Mouse (Mus musculus) olfactory bulb, adult 2 months (tissue): ENCODE data around the gene Srsf5.

Source experiments
- CTCF ChIP-seq: fragments of 200-500 bp; IDR thresholded peaks from 2 replicates; pipeline ENCODE4 v1.5.1; 2012; ENCODE audit warnings: low read depth, mild to moderate bottlenecking, low read length, moderate library complexity; ENCODE audit not compliant: insufficient read depth
- POLR2A ChIP-seq: fragments of 200-500 bp; IDR thresholded peaks from 2 replicates; pipeline ENCODE4 v1.6.1; 2012; ENCODE audit warnings: mild to moderate bottlenecking, low read depth, low read length, moderate library complexity; ENCODE audit not compliant: insufficient read depth

DNA sequence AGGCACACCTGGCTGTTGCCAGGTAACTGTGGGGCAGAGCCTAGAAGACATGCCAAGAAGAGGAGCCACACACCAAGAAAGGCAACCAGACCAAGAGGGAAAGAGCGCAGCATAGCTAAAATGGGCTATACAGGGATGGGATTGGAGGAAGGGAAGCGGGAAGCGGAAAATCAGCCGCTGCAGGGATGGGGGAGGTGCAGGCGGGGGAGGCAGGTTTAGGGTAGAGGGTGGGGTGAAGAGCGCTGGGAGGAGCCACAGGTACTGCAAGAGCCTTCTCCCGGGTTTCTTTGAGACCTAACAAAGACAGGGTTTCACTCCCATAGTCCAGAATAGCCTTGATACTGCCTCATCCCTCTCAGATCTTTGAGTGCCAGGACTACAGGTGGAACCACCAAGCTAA is 22.4 kb upstream of the Srsf5 start:
- no peak for TF ChIP-seq CTCF
- no peak for TF ChIP-seq POLR2A
